Mouse (Mus musculus) mouse trophoblast stem cell (cell line): Measurements from ENCODE around the gene Copz2.
"Not testable (repeated sequence)": the region's sequence is repeated elsewhere in the genome, so short reads cannot be mapped to it uniquely, and the experiment has no call there.

Experiments
- in situ Hi-C, 2 experiments: fragments of 300-500 bp; cut with MseI, MboI; formaldehyde crosslinking; loops; 2 replicates in 1 of 2; 3 replicates in 1 of 2; pipeline ENCODE4 v1.15.1; 2025

The Copz2 gene

DNA sequence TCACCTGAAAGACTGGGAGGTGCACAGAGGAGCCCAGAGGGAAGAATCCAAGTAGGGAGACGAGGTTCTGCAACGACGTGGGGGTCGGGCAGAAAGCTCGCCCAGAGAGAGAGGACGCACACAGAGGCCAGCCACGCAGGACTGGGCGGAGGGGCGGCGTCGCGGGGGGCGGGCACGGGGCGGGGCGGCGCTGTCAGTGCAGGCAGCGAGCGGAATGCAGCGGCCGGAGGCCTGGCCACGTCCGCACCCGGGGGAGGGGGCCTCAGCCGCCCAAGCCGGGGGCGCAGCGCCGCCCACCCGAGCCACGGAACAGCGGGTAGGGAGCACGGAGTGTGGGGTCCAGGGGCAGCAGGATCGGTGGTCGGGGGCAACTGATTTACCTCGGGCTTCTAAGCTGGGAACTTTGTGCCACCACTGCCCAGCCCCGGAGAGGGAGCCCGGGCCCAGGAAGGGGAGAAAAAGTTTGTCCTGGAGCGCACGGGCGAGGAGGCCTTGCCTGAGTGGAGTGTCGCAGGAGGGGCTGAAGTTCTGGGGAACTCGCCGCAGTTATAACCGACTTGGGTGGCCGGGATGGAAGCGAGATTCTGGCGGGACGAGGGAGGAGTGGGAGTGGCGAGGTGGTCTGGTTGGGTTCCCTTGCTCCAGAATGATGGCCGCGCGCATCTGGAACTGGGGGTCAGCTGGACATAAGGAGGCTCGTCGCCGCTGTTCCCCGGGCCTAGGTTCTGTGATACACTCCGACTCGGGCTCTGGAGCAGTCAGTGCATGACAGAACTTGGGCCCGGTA is at the start of gene Copz2:
Gene Copz2, plus strand, starts transcription at position 190 of the 787 bp plus-strand sequence.
- in situ Hi-C loops: no loop called here

GRCm38 (mm10) chr11:96805606-96806005 is 44.1 kb upstream of the Copz2 start:
- in situ Hi-C loops: no loop called here

- in situ Hi-C loops: no loop called here
Measured at GRCm38 (mm10) chr11:96808066-96808465, 41.6 kb upstream of the Copz2 start.

- in situ Hi-C loops: no loop called here
Measured at GRCm38 (mm10) chr11:96809562-96810235, 40.0 kb upstream of the Copz2 start.

DNA sequence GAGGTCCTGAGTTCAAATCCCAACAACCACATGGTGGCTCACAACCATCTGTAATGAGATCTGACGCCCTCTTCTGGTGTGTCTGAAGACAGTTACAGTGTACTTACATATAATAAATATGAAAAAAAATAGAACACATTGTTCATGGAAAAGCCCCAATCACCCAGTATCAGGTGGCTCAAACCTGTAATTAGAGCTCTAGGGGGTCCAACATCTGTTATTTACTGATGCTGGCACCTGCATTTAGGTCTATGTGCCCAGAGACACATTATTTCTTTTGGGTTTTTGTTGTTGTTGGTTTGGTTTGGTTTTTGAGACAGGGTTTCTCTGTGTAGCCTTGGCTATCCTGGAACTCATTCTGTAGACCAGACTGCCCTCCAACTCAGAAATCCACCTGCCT is 38.5 kb upstream of the Copz2 start:
- in situ Hi-C loops: not testable (repeated sequence)

GRCm38 (mm10) chr11:96813455-96813854 is 36.2 kb upstream of the Copz2 start:
- in situ Hi-C loops: no loop called here

GRCm38 (mm10) chr11:96813920-96814319 is 35.8 kb upstream of the Copz2 start:
- in situ Hi-C loops: no loop called here

DNA sequence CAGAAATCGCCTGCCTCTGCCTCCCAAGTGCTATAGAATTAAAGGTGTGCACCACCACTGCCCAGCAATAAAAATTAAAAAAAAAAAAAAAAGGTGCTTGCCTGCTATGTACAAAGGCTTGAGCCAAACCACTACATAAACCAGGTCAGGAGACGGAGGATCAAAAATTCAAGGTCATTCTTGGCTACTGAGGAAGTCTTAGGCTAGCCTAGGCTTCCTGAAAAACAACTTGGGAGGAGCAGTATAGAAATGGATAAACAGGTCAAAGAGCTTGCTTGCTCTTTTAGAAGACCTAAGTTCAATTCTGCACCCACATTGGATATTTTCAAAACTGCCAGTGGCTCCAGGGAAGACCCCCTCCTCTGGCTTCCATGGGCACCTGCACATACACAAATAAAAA is 35.2 kb upstream of the Copz2 start:
- in situ Hi-C loops: no loop called here

DNA sequence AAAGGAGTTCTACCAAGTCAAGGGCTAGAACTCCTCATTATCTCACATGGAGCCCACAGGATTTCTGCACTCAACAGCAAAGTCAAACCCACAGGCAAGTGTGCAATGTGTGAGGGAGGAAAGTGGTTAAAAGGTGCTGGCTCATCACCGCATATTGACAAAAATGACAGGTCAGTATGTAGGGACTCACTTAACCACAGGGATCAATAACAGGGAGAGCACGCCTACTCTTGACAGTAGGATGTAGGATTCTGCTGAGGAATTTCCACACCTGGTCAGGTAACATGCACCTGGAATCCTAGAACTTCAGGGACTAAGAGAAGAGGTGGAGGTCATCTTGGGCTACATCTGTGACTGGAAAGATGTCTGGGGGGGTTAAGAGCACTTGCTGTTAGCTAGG is 33.8 kb upstream of the Copz2 start:
- in situ Hi-C loops: no loop called here

- in situ Hi-C loops: no loop called here
Measured at GRCm38 (mm10) chr11:96816494-96816893, 33.2 kb upstream of the Copz2 start.

GRCm38 (mm10) chr11:96816979-96817378 is 32.7 kb upstream of the Copz2 start:
- in situ Hi-C loops: no loop called here

DNA sequence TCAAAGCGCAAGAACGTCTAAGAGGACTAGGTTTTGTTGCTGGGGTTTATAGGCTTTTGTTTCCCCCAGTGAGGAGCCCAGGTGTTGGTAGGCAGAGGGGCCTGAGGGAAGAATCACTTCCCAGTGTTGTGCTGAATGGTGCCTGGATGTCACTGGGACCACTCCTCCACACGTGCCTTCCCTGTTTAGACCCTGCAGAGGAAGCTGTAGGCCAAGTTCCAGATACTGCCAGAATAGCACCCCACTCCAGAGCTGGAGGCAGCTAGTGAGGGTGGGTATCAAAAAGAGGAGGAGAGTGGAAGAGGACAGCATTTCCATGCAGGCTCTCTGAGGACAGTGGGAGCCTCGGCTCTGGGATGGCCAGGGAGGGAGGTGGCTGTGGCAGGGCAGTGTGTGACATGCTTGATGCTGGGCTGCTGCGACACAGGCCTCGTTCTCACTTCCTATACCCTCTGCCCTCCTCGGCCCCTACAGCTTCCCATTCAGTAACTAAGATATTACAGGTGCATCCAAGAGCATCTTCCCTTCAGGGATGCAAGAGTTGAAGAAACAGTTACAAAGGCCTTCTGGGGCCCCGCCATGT is 31.5 kb upstream of the Copz2 start:
- in situ Hi-C loops: no loop called here

GRCm38 (mm10) chr11:96821956-96822355 is 27.7 kb upstream of the Copz2 start:
- in situ Hi-C loops: no loop called here

- in situ Hi-C loops: no loop called here
Measured at GRCm38 (mm10) chr11:96822675-96823470, 26.8 kb upstream of the Copz2 start.

GRCm38 (mm10) chr11:96823471-96823837 is 26.2 kb upstream of the Copz2 start:
- in situ Hi-C loops: no loop called here

- in situ Hi-C loops: no loop called here
Measured at GRCm38 (mm10) chr11:96823880-96824782, 25.5 kb upstream of the Copz2 start.

DNA sequence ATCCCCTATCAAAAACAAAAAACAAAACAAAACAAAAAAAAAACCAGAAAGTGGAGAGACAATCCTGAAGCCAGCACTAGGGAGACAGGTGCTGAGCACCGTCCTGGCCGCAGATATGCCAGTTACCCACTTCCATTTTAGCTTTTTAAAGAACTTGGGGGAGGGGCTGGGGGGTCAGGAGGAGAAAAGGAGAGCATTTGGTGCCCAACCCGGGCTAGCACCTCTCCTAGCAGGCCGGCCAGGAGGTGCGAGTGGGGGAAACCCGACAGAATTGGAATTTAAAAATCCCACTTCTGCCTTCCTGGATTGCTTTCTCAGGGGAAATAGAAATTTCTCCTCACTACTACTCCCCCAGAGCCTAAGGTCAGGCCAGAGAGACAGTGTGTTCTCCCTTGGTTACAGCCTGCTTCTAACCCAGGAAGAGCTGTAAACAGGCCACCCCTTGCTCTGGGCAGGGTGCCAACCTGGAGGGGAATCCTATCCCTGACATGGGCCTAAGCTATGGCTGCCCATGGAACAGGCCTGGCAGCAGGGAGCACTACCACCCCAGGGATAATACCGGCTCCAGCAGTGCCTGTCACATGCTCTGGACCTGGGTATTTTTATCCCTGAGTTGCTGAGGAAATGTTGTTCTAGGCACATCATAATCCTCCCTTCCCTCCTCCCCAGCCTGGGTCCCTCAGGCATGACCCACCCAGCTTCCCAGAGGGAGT is 24.7 kb upstream of the Copz2 start:
- in situ Hi-C loops: no loop called here

DNA sequence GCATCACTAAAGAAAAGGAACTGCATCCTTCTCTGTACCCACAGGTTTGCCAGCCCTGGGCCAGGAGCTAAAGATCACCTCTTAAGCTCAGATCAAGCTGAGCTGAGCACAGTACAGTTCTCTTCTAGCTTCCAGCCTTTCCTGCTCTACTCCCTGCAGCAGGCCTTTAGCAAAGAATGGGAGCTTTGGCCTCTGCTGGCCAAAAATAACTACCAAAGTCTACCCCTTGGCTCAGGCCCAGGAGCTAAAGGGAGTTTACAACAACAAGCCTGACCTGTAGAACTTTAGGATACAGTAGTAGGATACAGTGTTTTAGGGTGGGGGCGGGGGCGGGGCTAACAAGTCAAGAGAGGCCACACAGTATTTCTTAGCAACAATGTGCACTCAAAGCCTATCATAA is 23.2 kb upstream of the Copz2 start:
- in situ Hi-C loops: no loop called here

DNA sequence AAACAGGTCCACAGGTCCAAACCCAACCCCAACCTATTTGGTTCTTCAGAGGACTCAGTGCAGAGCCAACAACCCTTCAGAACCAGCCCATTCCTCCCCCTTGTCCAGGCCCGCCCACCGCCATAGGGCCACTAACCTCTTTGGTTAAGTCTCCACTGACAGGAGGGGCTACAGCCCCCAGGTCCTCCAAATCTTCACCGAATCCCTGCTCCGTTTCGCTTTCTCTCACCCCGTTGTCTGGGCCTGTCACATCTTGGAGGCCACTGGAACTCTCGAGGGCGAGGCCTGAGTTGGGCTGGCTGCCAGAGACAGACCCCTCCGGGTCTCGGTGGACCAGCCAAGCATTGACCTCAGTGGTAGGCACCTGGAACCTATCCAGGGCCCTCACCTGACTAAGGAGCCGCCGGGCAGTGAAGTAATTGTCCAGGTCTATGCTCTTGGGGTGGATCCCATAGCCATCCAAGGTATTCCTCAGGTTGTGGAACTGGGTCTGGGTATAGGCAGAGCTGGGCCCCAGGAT is 22.5 kb upstream of the Copz2 start:
- in situ Hi-C loops: no loop called here

GRCm38 (mm10) chr11:96827917-96828316 is 21.8 kb upstream of the Copz2 start:
- in situ Hi-C loops: no loop called here
